In the genomic region with DNA sequence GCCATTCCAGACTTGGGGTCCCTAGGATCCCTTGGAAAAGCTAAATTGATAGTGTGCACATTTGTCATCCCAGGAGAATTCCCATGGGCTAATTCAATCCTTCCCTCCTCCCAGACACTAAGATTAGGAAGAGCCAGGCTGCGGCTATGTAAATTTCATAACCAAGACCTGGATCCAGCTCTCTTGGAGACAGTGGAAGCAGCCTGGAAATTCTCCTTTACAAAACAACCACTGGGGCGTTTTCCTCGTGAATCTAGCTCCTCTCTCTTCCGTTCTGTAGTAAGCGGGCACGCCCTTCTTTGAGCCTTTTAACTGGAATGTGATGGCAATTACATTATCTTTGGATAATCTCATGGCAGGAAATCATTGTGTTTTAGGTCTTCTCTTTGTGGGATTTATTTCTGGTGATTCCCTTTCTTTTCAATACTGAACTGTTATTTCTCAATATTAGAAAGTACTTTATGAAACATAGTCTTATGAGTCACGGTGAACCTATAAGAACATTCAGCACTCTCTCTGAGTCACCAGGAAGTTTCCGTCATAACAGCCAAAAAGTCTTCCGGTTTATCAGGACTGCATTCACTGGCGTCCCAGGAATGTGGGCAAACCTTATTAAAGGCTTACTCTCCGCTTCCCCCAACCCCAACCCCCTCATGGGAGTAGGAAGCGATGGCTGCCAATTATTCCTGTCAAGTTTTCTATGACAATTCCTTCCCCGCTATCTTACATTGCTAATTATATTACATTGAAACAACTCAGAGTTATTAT, we compare ENCODE assay signal across 15 mouse cellular contexts.
DNase-seq lines count a peak whose midpoint lies in the region; ATAC-seq lines count a peak whose summit lies in the region.
"Had no signal": no experiment of that assay in that cellular context is flagged by ENCODE, and none has a peak within 500 bp of the region (broad histone marks: within the 10 kb centered on the region; RNA-seq: fewer than 3 reads in every experiment).

No protein-coding gene starts in this region.

- peak; percentile 88 for ATAC-seq in frontal cortex, adult (ENCODE audit: low TSS enrichment)
- no peak for ATAC-seq in kidney, embryonic 15.5 days (replicated peaks; ENCODE audit: low FRiP score)
- no peak for ATAC-seq in heart, embryonic 14.5 days (ENCODE audit: insufficient number of reproducible peaks, insufficient read depth, low FRiP score, low read depth)

- no peaks in the 10 kb centered on the region for H3K36me3 ChIP-seq in kidney, embryonic 15.5 days
- H3K36me3 ChIP-seq in heart, embryonic 14.5 days (ENCODE audit: control insufficient read depth, insufficient read depth, low read length), result no peaks in the 10 kb centered on the region
- H3K36me3 ChIP-seq: hindbrain, embryonic 13.5 days; liver, embryonic 15.5 days; midbrain, embryonic 12.5 days; neural tube, embryonic 12.5 days had no signal

- H3K27ac ChIP-seq in kidney, embryonic 15.5 days, result no peak overlapping the region
- no peak overlapping the region for H3K27ac ChIP-seq in heart, embryonic 14.5 days (replicated peaks in 1 of 2; ENCODE audit: control insufficient read depth in 1 of 2, insufficient read depth in 1 of 2, low read depth in 2 of 2, low read length in 2 of 2)
- H3K27ac ChIP-seq: hindbrain, embryonic 13.5 days; layer of hippocampus, adult 2 months; liver, embryonic 15.5 days; midbrain, embryonic 12.5 days; neural tube, embryonic 12.5 days had no signal

- no peak for DNase-seq in frontal cortex, postnatal 14 days (ENCODE audit: low spot score in 2 of 2)
- peak; percentile 11 to 44 for DNase-seq in kidney, postnatal 25 days
- peak; percentile 27 for DNase-seq in lung, postnatal 36 days
- no peak for DNase-seq in spleen, adult 18-20 months
- no peak for DNase-seq in left cerebral cortex, adult 18-20 months (ENCODE audit: low spot score in 2 of 2)
- DNase-seq: adrenal gland, postnatal 25 days; retina, postnatal 1 day had no signal

- H3K4me1 ChIP-seq in kidney, embryonic 15.5 days, result no peaks in the 10 kb centered on the region
- no peaks in the 10 kb centered on the region for H3K4me1 ChIP-seq in heart, embryonic 14.5 days (ENCODE audit: control insufficient read depth in 2 of 2, insufficient read depth in 2 of 2, low read length in 2 of 2)
- H3K4me1 ChIP-seq: hindbrain, embryonic 13.5 days; liver, embryonic 15.5 days; midbrain, embryonic 12.5 days; neural tube, embryonic 12.5 days had no signal

- H3K9ac ChIP-seq in kidney, embryonic 15.5 days, result no peak overlapping the region
- H3K9ac ChIP-seq in heart, embryonic 14.5 days (ENCODE audit: low read length), result no peak overlapping the region
- H3K9ac ChIP-seq: hindbrain, embryonic 13.5 days; liver, embryonic 15.5 days; midbrain, embryonic 12.5 days; neural tube, embryonic 12.5 days had no signal

- H3K4me3 ChIP-seq in kidney, embryonic 15.5 days (replicated peaks), result no peak overlapping the region
- H3K4me3 ChIP-seq in heart, embryonic 14.5 days (ENCODE audit: control insufficient read depth in 1 of 2, insufficient read depth in 1 of 2, low read depth in 1 of 2, low read length in 2 of 2), result no peak overlapping the region
- H3K4me3 ChIP-seq: hindbrain, embryonic 13.5 days; layer of hippocampus, adult 2 months; liver, embryonic 15.5 days; midbrain, embryonic 12.5 days; neural tube, embryonic 12.5 days had no signal

- WGBS in kidney, embryonic 15.5 days, result 79% methylated on average over 13 of the region's 13 CpGs
- WGBS in heart, embryonic 14.5 days, result 45% methylated on average over 13 of the region's 13 CpGs

- H3K4me2 ChIP-seq in kidney, embryonic 15.5 days, result no peak overlapping the region
- H3K4me2 ChIP-seq in heart, embryonic 14.5 days (ENCODE audit: low read length), result peak overlapping the region; percentile 6; the same call in 1 of the 2 replicates
- H3K4me2 ChIP-seq: hindbrain, embryonic 13.5 days; liver, embryonic 15.5 days; midbrain, embryonic 12.5 days; neural tube, embryonic 12.5 days had no signal

- no peaks in the 10 kb centered on the region for H3K9me3 ChIP-seq in kidney, embryonic 15.5 days (replicated peaks)
- no peaks in the 10 kb centered on the region for H3K9me3 ChIP-seq in heart, embryonic 14.5 days (ENCODE audit: control insufficient read depth, low read length)
- H3K9me3 ChIP-seq: hindbrain, embryonic 13.5 days; liver, embryonic 15.5 days; midbrain, embryonic 12.5 days; neural tube, embryonic 12.5 days had no signal

- H3K27me3 ChIP-seq in kidney, embryonic 15.5 days, result no peaks in the 10 kb centered on the region
- H3K27me3 ChIP-seq in heart, embryonic 14.5 days (ENCODE audit: control insufficient read depth, insufficient read depth, low read length), result no peaks in the 10 kb centered on the region
- H3K27me3 ChIP-seq: hindbrain, embryonic 13.5 days; liver, embryonic 15.5 days; midbrain, embryonic 12.5 days; neural tube, embryonic 12.5 days had no signal

Comparison
In these comparisons a context has a peak if more than half of its experiments do, and no peak if none do; other contexts are left out.
1. DNase-seq: peak in kidney, postnatal 25 days (2 of 2) and lung, postnatal 36 days (single experiment); none in frontal cortex, postnatal 14 days (0 of 2), spleen, adult 18-20 months (0 of 2) and left cerebral cortex, adult 18-20 months (0 of 2).